Mouse (Mus musculus) hindbrain, embryonic 13.5 days (tissue): ENCODE results near the gene Babam2. TPM values are rescaled to one million over a fixed set of nuclear protein-coding genes. Genes with fewer than 3 reads are reported as not detected.

Experiments used
- ATAC-seq: fragments of 200-750 bp; cut with Nextera tagmentation; 2 replicates; pipeline ENCODE4 v1.8.0; 2017; ENCODE audit warnings: moderate TSS enrichment; ENCODE audit not compliant: low FRiP score
- H3K27ac ChIP-seq: fragments of 300-500 bp; sonication (generic); 2 replicates; pipeline ENCODE4 v1.5.1; 2015; ENCODE audit warnings: inconsistent platforms, mild to moderate bottlenecking, moderate library complexity
- H3K27me3 ChIP-seq: fragments of 300-500 bp; sonication (generic); 2 replicates; pipeline ENCODE4 v1.6.1; 2015; ENCODE audit warnings: mild to moderate bottlenecking, inconsistent platforms
- H3K36me3 ChIP-seq: fragments of 300-500 bp; sonication (generic); 2 replicates; pipeline ENCODE4 v1.6.1; 2015; ENCODE audit warnings: mild to moderate bottlenecking, inconsistent platforms
- H3K4me1 ChIP-seq: fragments of 300-500 bp; sonication (generic); replicated peaks from 2 replicates; pipeline ENCODE4 v1.6.1; 2015; ENCODE audit warnings: inconsistent platforms
- H3K4me2 ChIP-seq: fragments of 300-500 bp; sonication (generic); 2 replicates; pipeline ENCODE4 v1.6.1; 2015; ENCODE audit warnings: inconsistent platforms, mild to moderate bottlenecking, moderate library complexity
- H3K4me3 ChIP-seq: fragments of 300-500 bp; sonication (generic); 2 replicates; pipeline ENCODE4 v1.5.1; 2015; ENCODE audit warnings: mild to moderate bottlenecking, inconsistent platforms
- H3K9ac ChIP-seq: fragments of 300-500 bp; sonication (generic); 2 replicates; pipeline ENCODE4 v1.6.1; 2015; ENCODE audit warnings: mild to moderate bottlenecking, inconsistent platforms
- H3K9me3 ChIP-seq: fragments of 300-500 bp; sonication (generic); 2 replicates; pipeline ENCODE4 v1.6.1; 2016; ENCODE audit warnings: inconsistent platforms
- WGBS: fragments of 180-500 bp; shearing (Covaris S2); methylation state at CpG from one replicate; pipeline ENCODE4 v1.1.7; 2015; 5-methylcytosine and 5-hydroxymethylcytosine counted together
- polyA plus RNA-seq: library from polyadenylated mRNA; unstranded; fragments of >200 nt; fragmentation: Nextera tagmentation; extraction: Ambion mirVana; gene quantifications from 2 replicates; pipeline ENCODE4 v1.2.1, GENCODE M21; 2015

The Babam2 gene
- polyA plus RNA-seq, 1 experiment from 2014 or later: 58.4 TPM

- ATAC-seq: no peak
- no peaks in the 10 kb centered on the region for H3K4me1 ChIP-seq
- H3K4me3 ChIP-seq: no peak overlapping the region
- no peaks in the 10 kb centered on the region for H3K9me3 ChIP-seq
- H3K27ac ChIP-seq: no peak overlapping the region
- no peaks in the 10 kb centered on the region for H3K36me3 ChIP-seq
- WGBS: 87% methylated on average over 3 of the region's 3 CpGs
- no peak overlapping the region for H3K9ac ChIP-seq
- no peak overlapping the region for H3K4me2 ChIP-seq
- H3K27me3 ChIP-seq: no peaks in the 10 kb centered on the region
Measured at GRCm38 (mm10) chr5:31823673-31824072, 126.2 kb downstream of the Babam2 start.

DNA sequence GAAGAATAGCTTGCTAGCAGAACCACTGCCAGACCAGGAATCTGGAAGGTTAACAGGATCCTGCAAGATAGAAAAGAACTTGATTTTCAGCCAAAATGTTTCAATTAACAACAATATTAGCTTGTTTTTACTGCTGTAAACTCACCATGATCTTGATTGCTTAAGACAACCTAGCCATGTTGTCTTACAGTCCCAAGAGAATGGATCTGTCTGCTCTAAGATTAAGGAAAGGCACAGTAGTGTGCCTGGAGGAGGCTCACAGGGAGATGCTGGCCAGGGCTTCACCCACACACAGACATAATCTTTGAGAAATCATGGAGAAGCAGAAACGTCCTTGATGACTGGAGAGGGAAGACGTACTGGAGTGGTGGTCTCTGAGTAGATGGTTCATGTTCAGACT lies 126.6 kb downstream of the Babam2 start:
- Histone ChIP-seq H3K27ac (no peak overlapping the region), H3K27me3 (no peaks in the 10 kb centered on the region), H3K36me3 (no peaks in the 10 kb centered on the region), H3K4me3 (no peak overlapping the region), H3K9ac (no peak overlapping the region), H3K4me2 (no peak overlapping the region), H3K4me1 (no peaks in the 10 kb centered on the region), H3K9me3 (no peaks in the 10 kb centered on the region)
- 79% methylated on average over 2 of the region's 2 CpGs for WGBS
- no peak for ATAC-seq

GRCm38 (mm10) chr5:31827304-31827703 lies 129.8 kb downstream of the Babam2 start:
- no peak for ATAC-seq
- H3K36me3 ChIP-seq: no peaks in the 10 kb centered on the region
- WGBS: 94% methylated on average over 5 of the region's 5 CpGs
- no peak overlapping the region for H3K4me3 ChIP-seq
- no peaks in the 10 kb centered on the region for H3K9me3 ChIP-seq
- H3K4me1 ChIP-seq: no peaks in the 10 kb centered on the region
- H3K9ac ChIP-seq: no peak overlapping the region
- H3K27ac ChIP-seq: no peak overlapping the region
- no peaks in the 10 kb centered on the region for H3K27me3 ChIP-seq
- no peak overlapping the region for H3K4me2 ChIP-seq

DNA sequence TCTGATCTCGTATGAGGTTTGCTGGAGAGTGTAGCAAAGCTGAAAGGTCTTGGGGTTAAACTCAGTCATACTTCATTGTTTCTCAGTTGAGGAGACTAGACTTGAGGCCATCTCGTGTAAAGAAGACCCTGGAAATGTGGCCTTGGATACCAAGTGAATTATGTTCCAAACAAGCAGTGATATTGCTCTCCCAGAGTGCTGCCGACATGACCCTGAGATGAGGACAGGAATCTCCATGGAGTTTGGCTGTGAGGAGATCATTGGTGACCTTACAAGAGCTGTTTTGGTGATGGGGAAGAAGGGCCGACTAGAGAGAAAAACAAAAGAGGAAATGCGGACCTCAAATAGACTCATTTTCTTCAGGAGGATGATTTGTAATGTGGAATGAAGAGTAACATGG lies 130.4 kb downstream of the Babam2 start:
- Histone ChIP-seq H3K4me1 (no peaks in the 10 kb centered on the region), H3K27me3 (no peaks in the 10 kb centered on the region), H3K36me3 (no peaks in the 10 kb centered on the region), H3K4me3 (no peak overlapping the region), H3K4me2 (no peak overlapping the region), H3K27ac (no peak overlapping the region), H3K9ac (no peak overlapping the region), H3K9me3 (no peaks in the 10 kb centered on the region)
- WGBS: 95% methylated on average over 5 of the region's 5 CpGs
- no peak for ATAC-seq

- ATAC-seq: no peak
- Histone ChIP-seq H3K4me3 (no peak overlapping the region), H3K27ac (no peak overlapping the region), H3K4me2 (no peak overlapping the region), H3K36me3 (no peaks in the 10 kb centered on the region), H3K9ac (no peak overlapping the region), H3K27me3 (no peaks in the 10 kb centered on the region), H3K9me3 (no peaks in the 10 kb centered on the region), H3K4me1 (no peaks in the 10 kb centered on the region)
- 95% methylated on average over 10 of the region's 10 CpGs for WGBS
Measured at GRCm38 (mm10) chr5:31828747-31829146, 131.3 kb downstream of the Babam2 start.

DNA sequence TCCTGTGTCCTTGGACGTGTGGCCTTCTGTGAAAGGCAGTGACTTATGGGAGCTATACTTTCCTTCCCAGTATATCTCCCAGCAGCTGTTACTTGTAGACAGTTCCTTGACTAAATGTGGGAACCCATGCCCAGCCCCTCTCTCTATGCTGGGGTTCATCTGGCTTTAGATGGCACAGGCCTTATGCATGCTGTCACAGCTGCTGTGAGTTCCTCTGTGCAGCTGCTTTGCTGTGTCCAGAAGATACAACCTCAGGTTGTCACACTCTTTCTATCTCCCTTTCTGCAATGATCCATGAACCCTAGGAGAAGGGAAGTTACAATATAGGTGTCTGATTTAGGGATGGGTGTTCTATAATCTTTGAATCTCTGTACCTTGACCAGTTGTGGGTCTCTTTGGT lies 132.1 kb downstream of the Babam2 start:
- no peak overlapping the region for H3K4me3 ChIP-seq
- no peak for ATAC-seq
- H3K27me3 ChIP-seq: no peaks in the 10 kb centered on the region
- no peak overlapping the region for H3K9ac ChIP-seq
- H3K9me3 ChIP-seq: no peaks in the 10 kb centered on the region
- no peak overlapping the region for H3K4me2 ChIP-seq
- H3K36me3 ChIP-seq: no peaks in the 10 kb centered on the region
- H3K27ac ChIP-seq: no peak overlapping the region
- WGBS: 61% methylated on average over 1 of the region's 1 CpGs
- H3K4me1 ChIP-seq: no peaks in the 10 kb centered on the region

- Histone ChIP-seq H3K27me3 (no peaks in the 10 kb centered on the region), H3K27ac (no peak overlapping the region), H3K4me2 (no peak overlapping the region), H3K9ac (no peak overlapping the region), H3K4me1 (no peaks in the 10 kb centered on the region), H3K36me3 (no peaks in the 10 kb centered on the region), H3K9me3 (peaks cover 8% of the 10 kb centered on the region; the same call in 1 of the 2 replicates), H3K4me3 (no peak overlapping the region)
- 82% methylated on average over 1 of the region's 1 CpGs for WGBS
- ATAC-seq: no peak
Measured at GRCm38 (mm10) chr5:31831587-31831986, 134.1 kb downstream of the Babam2 start.

- Histone ChIP-seq H3K36me3 (no peaks in the 10 kb centered on the region), H3K27me3 (no peaks in the 10 kb centered on the region), H3K4me1 (no peaks in the 10 kb centered on the region), H3K4me2 (no peak overlapping the region), H3K27ac (no peak overlapping the region), H3K4me3 (no peak overlapping the region), H3K9ac (no peak overlapping the region), H3K9me3 (peaks cover 8% of the 10 kb centered on the region; the same call in 1 of the 2 replicates)
- no peak for ATAC-seq
- 83% methylated on average over 2 of the region's 2 CpGs for WGBS
Measured at GRCm38 (mm10) chr5:31835691-31836090, 138.2 kb downstream of the Babam2 start.

- no peak for ATAC-seq
- Histone ChIP-seq H3K4me2 (no peak overlapping the region), H3K9ac (no peak overlapping the region), H3K9me3 (peaks cover 7% of the 10 kb centered on the region; the same call in 1 of the 2 replicates), H3K27me3 (no peaks in the 10 kb centered on the region), H3K4me1 (no peaks in the 10 kb centered on the region), H3K36me3 (no peaks in the 10 kb centered on the region), H3K27ac (no peak overlapping the region), H3K4me3 (no peak overlapping the region)
Measured at GRCm38 (mm10) chr5:31839973-31840372, 142.5 kb downstream of the Babam2 start.

DNA sequence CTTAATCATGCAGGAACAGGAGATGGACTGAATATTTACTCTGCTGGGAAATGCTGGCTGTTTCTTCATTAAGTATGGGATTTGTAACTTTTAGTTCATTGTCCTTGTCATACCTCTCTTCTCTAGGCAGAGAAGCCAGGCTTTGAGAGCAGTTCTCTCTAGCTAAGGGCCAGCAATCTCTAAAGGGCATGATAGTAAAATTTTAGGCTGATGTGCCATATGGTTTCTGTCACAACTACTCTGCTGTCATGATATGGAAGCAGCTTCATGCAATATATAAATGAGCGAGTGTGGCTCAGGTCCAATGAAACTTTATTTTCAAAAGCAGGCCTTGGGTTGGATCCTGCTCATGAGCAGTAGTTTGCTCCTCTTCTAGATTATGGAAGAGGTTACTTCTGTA lies 142.9 kb downstream of the Babam2 start:
- Histone ChIP-seq H3K9me3 (peaks cover 3% of the 10 kb centered on the region; the same call in 1 of the 2 replicates), H3K27ac (no peak overlapping the region), H3K27me3 (no peaks in the 10 kb centered on the region), H3K4me3 (no peak overlapping the region), H3K4me1 (no peaks in the 10 kb centered on the region), H3K9ac (no peak overlapping the region), H3K4me2 (no peak overlapping the region), H3K36me3 (no peaks in the 10 kb centered on the region)
- 98% methylated on average over 1 of the region's 1 CpGs for WGBS
- ATAC-seq: no peak

DNA sequence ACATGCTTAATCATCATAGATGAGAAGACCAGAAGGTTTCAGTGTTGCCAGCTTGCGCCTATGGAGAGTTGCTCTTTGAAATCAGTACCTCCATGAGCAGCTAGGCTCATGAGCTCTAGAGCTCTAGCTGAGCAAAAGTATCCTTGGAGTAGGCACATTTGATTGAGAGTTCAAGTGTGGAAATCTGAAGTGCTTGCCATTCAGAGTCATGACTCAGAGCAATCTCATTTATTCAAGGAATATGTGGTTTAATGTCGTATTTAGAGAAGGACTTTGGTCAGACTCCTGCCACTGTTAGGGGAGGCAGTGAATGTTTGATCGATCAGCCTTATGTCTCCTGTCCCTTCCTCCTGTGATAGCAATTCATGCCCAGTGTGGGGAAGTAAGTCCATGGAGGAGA lies 147.4 kb downstream of the Babam2 start:
- Histone ChIP-seq H3K4me2 (no peak overlapping the region), H3K27ac (no peak overlapping the region), H3K4me3 (no peak overlapping the region), H3K4me1 (no peaks in the 10 kb centered on the region), H3K9ac (no peak overlapping the region), H3K36me3 (no peaks in the 10 kb centered on the region), H3K9me3 (no peaks in the 10 kb centered on the region), H3K27me3 (no peaks in the 10 kb centered on the region)
- no peak for ATAC-seq
- WGBS: 98% methylated on average over 3 of the region's 3 CpGs

- H3K9me3 ChIP-seq: no peaks in the 10 kb centered on the region
Measured at GRCm38 (mm10) chr5:31846971-31847370, 149.5 kb downstream of the Babam2 start.

DNA sequence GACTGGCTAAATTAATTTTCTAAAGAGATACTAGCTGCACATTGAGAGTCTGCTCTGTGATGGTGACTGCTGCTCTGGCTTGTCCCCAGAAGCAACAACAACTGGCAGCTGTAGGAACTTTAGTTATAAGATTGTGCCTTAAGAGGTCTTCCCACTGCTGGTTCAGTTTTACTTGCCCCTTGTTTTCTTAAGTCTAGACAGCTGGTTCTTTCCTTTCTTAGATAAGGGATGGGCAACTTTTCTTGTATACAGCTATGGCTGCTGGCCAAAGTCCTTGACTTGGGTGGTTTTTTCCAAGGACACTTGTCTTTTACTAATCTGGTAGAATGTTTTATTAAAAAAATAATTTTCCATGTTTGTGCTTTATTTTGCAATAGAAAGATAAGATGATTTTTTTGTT lies 151.5 kb downstream of the Babam2 start:
- no peak overlapping the region for H3K4me2 ChIP-seq
- no peak overlapping the region for H3K4me3 ChIP-seq
- H3K27ac ChIP-seq: no peak overlapping the region
- no peaks in the 10 kb centered on the region for H3K36me3 ChIP-seq
- no peaks in the 10 kb centered on the region for H3K9me3 ChIP-seq
- H3K27me3 ChIP-seq: no peaks in the 10 kb centered on the region
- no peaks in the 10 kb centered on the region for H3K4me1 ChIP-seq
- ATAC-seq: no peak
- no peak overlapping the region for H3K9ac ChIP-seq

More at GRCm38 (mm10) chr5:31846971-31847370, 149.5 kb downstream of the Babam2 start:
- H3K4me2 ChIP-seq: no peak overlapping the region
- H3K36me3 ChIP-seq: no peaks in the 10 kb centered on the region
- H3K4me1 ChIP-seq: no peaks in the 10 kb centered on the region
- no peak overlapping the region for H3K27ac ChIP-seq
- H3K4me3 ChIP-seq: no peak overlapping the region
- ATAC-seq: no peak
- no peaks in the 10 kb centered on the region for H3K27me3 ChIP-seq
- H3K9ac ChIP-seq: no peak overlapping the region

DNA sequence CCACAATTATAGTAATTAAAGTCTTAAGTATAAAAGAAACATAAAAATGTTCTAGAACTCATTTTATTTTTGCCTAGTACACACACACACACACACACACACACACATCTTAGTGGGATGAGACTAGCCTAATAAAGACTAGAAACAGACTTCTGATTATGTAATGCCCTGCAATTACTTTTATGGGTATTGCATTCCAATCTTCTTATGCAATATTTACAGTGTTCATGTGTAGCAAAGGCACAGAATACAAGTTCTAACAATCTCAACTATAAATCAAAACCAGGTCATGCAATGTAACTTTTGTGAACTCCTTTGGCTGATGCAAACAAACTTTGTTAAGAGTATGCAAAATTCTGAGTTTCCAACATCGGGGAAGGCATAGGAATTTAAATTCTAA lies 155.3 kb downstream of the Babam2 start:
- H3K9me3 ChIP-seq: no peaks in the 10 kb centered on the region
- ATAC-seq: no peak
- H3K4me3 ChIP-seq: no peak overlapping the region
- H3K27ac ChIP-seq: no peak overlapping the region
- no peaks in the 10 kb centered on the region for H3K4me1 ChIP-seq
- no peaks in the 10 kb centered on the region for H3K36me3 ChIP-seq
- H3K9ac ChIP-seq: no peak overlapping the region
- H3K27me3 ChIP-seq: no peaks in the 10 kb centered on the region
- no peak overlapping the region for H3K4me2 ChIP-seq
- 95% methylated on average over 1 of the region's 1 CpGs for WGBS
